Mouse (Mus musculus) retina, postnatal 7 days (tissue): ENCODE measurements at regions not wholly inside any gene's neighbourhood (a gene's known extent, or its start where the extent isn't known, plus 50 kb on each side); places are given as distances from the start of the nearest gene placed in this dataset.
A peak's percentile ranks its signal among the peaks of the same experiment; 100 is the strongest.

Experiments used
- DNase-seq: peaks from one replicate; pipeline ENCODE4 v3.0.0-alpha.2; 2012; ENCODE audit warnings: low read depth, low spot score

DNA sequence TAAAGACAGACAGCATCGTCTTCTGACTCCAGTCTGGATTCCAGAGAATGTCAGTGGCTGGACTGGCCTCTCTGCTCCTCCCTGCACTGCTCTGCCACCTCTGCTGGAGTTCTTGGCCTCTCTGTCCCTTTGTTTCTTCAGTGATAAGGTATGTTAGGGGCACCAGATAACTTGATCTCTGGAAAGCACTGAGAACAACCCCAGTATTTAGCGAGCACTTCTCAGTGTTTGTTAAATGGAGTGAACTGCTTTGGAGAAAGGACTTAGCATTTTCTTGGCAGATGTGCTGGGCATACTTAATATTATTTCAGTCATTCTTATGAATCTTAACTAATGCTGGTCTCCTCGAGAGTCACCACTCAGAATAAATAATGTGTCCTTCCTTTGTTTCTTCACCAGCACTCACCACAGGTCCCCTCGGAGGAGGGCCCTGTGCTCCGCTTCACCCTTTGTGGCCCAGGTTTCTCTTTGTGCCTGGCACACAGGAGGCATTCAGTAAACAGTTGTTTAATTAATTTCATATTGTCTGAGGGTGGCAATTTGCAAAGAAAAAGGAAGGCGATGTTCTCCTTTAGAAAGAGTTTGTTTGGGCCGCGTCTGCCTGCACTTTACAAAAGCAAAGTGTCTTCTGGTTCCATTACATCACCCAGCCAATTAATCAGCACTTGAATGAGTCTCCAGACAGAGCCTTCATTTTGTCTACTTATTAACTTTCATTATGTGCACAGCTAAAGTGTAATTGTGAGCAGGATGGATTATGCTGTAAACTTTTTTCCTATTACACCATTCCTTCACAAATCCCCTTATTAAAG is 307.1 kb upstream of the Adamts16 start:
- DNase-seq, result no peak

DNA sequence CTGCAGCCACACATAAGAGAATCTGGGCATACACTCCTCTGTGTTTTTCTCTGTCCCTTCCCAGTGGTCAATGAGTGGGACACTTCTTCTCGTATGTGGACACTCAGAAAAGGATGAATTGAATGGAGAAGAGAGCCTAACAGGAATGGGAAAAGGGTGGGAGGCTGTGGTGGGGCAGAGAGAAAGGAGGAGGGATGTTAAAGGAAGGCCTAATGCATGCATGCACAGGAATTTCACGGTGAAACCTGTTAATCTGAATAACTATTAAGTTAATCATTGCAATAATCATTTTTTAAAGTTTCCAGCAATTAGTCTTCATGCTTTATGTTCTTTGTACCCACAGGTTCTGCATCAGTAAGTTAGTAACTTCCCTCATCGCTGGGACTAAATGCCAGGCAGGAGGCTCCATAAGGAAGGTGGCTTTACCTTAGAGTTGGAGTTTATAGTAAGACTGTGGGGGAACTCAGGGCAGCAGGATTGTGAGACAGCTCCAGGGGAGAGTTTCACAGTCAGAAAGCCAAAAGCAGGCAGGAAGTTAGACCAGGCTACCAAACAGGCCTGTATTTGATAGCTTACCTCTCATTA is 305.3 kb upstream of the Adamts16 start:
- DNase-seq, result no peak

DNA sequence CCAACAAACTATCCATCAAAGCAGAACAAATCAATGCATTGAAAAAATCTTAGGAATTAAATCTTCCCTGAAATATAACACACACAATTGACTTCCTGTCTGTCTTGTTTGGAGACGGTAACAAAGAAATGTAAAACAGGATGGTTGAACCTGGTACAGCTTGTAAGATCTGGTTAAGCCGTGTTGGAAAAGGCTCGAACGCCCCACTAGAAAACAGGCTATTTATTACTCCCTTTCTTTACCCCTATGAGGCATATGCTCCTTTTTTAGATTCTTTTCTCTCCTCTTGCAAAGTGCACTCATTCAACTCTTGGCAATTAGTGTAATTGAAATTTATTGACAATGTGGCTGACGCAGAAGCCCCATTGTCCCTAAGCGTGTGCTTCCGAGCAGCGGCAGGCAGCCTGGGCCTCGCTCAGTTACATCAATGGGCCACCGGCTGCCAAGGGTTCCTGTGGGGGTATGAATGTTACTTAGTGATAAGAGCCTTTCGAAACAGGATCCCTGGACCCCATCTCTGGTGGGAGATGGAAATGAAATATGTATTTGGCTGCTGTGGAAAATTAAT is 297.2 kb upstream of the Adamts16 start:
- no peak for DNase-seq

DNA sequence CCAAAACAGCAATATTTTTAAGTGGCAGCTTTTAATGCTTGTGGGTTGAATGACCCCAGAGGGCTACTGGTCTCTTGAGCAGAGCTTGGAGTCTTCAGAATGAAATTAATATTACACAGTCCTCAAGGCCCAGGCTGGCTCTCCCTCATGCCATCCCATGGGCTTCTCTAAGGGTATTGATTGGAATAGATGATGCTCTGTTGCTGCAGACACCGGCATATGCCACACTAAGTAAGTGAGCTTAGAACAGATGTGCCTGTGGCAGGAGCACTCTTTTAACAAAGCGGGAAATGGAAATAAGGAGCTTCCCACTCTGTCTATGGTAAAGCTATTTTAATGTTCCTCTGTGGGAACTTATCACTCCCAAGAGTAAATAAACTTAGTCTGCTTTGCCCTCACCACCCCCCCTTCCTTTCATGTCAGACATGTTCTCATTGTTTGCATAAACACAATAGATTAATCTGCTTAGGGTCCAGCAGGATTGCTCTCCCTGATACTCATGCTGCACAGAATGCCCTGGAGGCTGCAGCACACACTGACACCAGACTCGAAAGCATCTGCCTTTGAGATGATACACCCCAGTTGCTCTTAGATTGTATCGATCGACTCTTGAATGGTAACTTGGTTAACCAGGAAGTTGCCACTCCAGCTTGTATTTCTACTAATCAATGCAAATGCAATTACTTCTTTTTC is 294.5 kb upstream of the Adamts16 start:
- DNase-seq, result no peak

DNA sequence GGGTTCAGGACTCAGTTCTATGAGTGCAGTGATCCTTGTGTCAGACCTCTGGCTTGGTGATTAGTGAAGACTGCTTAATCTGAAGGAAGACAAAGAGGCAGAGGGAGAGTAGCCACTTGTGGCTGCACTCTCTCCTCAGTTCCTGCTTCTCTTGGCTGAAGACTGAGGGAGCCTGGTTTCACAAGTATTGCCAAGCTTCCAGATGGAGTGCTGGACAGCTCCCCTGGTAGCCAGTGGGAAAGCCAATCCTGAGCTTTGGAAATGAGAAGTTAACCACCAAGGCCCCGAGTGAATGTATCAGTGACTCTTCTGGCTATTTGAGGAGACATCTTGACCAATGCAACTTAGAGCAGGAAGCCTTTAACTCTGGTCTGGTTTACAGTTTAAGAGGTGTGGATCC is 279.9 kb upstream of the Adamts16 start:
- DNase-seq, result no peak

DNA sequence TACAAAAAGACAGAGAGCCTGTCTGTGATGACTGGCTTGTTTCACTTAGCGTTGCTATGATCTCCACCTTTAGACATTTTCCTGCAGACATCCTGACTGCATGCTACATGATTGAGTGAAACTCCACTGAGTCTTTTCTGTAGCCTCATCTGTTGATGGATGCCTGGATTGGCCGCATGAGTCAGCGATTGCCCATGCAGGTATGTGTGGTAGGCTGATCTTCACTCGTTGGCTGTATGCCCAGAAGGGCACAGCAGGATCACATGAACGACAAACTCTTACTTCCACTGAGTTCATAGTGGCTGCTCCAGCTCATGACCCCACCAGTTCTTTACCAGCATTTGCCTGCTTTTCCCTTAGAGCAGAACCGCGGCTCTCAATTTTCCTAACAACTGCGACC is 266.6 kb upstream of the Adamts16 start:
- no peak for DNase-seq

DNA sequence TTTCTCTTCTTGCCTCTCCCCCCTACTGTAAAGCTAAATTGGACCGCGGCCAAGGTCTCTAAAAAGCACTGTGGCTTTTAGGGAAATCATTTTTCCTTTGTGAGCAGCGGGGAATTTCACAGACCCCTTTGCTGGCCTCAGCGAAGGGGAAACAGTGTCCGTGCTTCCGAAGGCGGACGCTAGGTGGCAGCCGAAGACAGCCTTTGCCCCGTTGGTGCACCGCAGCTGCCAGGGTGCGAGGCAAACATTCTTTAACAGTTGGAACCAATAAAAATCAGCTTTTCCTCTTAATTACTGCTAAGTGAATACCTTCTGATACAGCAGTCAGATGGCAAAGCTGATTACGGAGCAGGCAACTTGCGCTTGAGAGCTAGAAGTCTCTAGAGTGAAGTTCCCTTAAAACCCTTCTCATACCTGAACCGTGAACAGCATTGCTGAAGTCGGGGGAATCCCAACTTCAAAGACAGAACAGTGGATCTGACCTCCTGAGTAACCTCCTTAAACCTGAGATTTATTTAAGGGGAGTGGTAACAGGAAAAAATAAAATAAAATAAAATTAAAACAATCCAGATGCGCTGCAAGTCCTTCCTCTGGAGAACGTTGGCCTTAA is 263.7 kb upstream of the Adamts16 start:
- peak; percentile 51 for DNase-seq

DNA sequence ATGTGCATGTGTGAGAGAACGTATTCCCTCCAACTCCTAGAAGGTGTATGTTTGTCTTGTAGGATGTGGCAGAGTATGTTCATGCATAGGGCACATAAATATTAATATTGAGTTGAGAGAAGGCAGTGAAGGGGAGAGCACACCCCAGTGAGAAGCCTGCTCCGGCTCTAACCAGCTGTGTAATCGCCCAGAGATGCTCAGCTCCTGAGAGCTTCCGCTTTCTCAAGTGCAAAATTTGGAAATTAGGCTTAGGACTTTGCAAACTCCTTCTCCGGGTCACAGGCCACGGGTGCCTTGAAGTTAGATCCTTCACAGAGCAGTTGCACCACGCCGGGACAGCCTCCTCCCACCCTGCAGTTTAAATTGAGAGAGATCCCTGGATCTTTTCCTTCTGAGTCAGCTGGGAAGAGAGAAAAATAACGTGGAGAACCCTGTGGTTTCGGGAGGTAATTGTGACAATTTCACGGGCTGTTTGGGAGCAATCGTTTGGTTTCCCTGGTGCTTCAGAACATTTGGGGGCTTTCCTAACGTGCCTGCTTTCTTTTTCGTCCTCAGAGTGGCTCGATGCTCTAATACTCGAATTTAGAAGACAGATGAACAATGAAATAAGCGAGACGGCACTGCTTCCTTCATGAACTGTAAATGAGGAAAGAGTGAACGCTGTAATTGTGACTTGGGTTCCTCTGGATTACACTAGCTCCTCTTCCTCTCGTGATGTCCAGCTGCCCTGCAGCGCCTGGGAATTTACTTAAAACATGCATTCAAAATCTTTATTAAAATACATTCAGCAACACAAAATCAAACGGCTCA is 263.0 kb upstream of the Adamts16 start:
- DNase-seq, result peak; percentile 4

DNA sequence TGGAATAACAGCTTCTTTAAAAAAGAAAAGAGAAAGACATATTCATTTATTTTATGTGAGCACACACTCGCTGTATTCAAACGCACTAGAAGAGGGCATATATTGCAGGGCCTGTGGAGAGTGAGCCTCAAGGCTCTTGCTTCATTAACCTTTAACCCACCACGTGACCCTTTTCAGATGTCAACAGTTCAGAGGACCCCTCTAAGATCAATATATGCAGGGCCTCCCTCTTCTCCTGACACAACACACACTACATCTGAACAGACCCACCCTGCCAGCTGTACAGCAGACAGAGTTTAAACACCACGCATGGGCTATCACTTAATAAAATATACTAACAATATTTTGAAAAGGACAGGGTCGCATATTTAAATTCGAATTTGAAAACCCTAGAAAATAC is 242.7 kb upstream of the Adamts16 start:
- DNase-seq, result no peak

DNA sequence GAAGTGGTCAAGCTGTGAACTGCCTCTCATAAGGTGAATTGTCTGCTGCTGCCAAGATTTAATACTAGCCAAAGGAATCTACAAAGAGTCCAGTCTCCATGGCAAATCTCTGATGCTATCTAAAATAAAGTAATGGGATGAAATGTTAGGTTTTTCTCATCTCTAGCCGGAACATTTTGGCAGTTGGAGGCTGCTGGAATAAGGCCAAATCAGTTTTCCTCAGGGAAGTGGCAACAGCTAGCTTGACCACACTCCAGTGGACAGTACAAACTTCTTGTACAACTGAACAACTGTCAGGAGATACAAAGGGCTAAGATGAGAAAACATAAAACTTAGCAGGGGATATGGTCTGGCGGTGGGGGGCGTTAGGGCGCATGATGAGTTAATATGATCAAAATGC is 234.3 kb upstream of the Adamts16 start:
- DNase-seq, result no peak

DNA sequence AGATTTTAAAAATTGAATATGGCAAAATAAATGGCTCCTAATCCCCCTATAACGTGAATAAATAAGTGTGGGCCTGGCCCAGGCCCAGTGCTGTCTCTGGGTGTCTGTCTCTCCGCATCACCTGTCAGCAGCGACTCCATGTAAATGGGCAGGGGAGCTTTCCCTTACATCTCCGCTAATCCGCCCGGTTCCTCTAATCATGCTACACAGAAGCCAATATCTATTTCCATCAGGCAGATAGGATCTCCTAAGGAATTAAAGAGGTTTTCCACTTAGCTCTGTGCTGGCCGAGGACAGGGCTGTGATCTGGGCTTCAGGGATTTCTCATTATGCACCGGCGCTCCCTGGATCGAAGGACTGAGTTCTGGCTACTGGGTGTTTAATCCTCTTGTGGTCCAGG is 232.4 kb upstream of the Adamts16 start:
- DNase-seq, result peak; percentile 17

DNA sequence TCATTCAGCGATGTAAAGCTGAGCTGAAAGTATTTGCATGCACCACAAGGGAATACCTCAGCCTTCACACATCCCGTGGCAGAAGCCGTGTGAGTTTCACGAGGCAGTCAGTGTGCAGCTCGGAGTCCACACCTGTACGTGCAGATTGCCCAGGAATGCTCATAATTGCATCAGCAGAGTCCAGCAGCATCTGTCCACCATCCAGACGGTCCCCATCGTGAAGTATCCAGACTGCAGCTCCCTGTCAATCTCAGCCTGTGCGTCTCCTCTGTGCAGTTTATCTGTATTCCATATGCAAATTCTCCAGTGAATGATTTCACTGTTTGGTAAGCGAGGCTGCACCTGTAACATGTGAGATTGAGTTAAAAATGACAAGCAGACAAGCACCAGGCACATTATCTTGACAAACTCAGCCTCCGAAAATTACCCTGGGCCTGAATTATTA is 227.2 kb upstream of the Adamts16 start:
- DNase-seq, result no peak

DNA sequence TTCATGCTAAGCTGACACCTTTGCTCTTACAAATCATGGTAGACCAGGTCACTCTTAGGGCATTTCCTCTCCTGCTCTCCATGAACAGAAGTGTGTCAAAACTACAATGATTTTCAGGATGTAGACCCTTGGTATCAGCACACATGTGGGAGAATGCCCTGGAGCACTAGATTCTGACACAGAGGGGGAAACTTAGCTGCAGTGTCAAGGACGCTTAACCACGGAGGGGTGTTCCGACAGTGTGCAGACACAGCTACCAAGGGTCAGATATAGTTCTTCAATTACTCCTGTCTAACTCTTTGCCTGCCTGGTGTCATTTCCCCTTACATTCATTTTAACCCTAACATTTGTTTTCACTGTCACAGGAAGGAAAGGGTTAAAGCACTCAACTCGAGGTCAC is 226.4 kb upstream of the Adamts16 start:
- no peak for DNase-seq

DNA sequence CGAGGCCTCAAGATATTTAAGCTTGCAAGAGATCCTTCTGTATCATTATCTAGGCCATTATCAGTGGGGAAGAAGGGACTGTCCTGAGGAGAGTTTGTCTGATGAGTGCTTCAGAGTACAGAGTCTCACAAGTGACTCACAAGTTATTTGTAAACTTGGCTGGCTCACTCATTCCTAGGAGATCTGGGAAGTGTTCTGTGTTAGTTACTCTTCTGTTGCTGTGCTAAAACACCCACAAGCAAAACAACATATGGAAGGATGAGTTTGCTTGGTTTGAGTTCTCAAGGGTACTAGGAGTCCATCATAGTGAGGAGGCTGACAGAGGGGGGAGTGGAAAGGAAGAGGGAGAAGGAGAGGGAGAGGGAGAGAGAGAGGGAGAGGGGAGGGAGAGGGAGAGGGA is 224.0 kb upstream of the Adamts16 start:
- no peak for DNase-seq

DNA sequence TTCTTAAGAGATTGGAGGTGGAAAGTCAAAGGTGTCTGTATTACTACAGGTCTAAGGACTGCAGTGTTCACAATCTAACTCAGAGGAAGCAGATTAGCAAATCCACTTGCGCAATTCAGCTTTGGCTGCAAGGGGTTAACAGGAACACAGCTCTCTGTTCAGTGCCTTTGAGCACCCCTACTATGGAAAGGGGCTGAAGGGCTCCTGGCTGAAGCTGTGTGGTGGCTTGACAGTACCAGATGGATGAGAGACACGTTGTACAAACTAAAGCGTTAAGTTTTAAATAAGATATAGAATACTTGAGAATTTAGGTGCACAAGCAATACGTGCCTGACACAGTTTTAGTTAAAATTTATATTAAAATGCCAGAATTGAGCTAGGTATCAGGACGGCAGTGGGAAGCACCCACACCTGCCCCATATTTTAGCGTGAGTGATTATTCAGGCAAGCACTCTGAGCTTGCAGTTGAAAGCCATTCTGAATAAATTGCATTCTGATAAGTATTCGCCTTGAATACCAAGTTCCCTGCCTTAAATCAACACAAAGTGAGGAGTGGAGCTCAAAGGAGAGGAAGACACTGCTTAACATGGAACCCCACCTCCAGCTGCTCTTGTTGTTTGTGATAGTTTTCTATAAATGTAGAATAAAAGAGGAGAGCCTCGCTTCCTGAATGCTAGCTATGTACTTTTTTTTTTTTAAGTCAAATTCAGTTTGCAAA is 223.1 kb upstream of the Adamts16 start:
- no peak for DNase-seq

DNA sequence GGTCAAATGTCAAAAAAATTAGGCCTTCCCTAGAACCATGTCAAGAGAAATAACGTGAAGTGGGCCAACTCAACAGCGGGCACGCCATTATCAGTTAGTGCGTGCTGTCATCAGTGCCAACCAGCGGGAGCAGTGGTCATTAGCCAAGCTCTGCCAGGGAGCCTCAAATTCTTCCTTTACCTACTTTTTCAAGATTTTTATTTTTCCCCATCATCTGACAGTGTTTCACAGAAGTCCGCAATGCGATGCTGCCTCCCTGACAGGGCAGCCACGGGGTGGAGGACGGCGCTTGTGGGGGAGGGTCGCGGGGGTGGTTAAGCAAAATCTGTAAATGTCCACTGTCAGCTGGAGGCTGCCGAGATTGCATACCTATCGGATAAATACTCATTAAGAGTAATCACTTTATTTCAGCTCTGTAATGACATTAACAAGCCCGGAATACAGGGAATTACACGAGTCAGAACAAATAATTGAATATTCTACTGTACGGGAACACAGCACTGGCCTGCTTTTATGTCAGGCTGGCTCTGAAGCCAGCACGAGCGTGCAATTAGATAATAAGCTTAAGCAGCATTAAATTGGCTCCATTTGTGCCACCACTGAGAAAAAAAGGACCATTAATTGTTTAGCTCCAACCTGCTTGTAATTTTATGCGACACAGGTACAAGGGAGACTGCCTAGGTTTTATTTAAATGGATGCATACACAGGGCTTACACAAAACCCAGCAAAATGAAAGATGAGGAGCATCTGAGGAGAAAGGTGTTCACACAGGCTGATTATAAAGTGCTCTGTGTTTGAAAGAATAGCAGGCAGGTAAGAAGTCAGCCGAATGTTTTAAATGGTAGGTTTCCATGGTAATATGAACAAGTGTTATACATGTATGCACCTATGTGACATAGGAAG is 212.0 kb upstream of the Adamts16 start:
- DNase-seq, result peak; percentile 9

DNA sequence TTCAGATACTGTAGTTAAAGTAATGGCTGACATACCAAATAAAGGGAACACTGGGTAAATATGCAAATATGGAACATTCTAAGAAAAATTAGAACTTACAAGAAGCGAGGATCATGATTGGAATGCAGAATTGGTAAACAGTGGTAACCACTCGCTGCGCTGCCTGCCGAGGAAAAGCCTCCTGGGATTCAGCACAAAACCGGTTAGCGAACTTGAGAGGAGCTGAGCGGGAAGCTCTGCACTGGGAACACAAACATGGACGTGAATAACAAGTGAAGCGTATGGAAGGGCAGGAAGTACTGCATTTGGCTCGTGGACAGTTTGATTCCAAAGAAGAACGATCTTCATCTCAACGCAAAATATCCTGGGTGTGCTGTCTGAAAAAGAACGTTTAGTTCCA is 209.0 kb upstream of the Adamts16 start:
- DNase-seq, result no peak

DNA sequence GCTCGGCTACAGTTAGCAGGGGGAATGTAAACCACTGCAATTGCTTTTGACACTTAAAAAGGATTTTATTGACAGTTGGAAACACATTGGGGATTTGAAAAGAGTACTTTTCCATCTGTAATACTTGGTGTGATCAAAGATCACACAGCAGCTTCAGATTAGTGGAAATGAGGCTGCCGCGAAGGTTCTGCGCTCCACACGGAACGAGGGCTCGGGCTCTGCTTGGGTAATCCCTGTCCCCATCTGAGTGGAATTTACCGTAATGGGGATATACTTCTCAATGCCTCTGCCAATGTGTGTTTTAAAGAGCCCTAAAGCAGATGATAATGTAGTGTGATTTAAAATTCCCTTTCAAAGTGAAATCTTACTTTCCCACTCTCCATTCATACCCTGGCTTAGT is 194.4 kb upstream of the Adamts16 start:
- no peak for DNase-seq

DNA sequence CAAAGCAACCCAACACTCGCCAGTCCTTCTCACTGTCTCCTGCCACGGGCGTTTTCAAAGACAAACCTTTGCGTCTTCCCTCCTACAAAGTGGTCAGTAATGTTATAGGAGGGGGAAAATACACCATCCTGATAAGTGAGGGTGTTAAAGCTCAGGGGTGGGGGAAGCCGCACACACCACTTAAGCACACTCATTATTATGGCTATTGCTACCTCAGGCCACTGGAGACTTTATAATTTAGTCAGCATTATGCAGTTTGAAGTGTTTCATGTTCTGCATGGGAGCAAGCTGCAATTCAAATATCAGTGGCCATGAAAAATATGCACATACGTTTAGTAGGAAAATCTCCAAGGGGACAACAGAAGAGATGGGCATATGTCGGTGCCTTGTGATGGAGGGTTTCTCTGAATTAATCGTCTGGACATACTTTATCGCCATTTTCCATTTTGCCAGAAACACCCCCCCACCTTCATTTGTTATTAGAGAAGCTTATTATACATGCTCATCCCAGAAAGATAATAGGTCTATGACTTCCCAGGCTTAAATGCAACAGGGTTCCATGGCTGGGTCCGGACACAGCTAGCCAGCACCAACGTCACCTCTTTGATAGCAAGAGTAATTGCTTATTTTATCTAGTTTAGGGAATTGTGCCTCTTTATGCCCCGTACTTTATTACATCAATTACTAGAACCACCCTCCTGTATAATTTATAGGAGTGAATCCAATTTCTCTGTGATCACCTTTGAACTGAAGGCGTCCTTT is 193.5 kb upstream of the Adamts16 start:
- DNase-seq, result no peak
